Mouse (Mus musculus) spleen, adult 18-20 months (tissue): ENCODE data around the gene Gm28308.

Experiments
- DNase-seq, 2 experiments: peaks; one replicate each; pipeline ENCODE4 v3.0.0; 2022; ENCODE audit warnings: mixed read lengths in 2 of 2

Gene Gm28308

DNA sequence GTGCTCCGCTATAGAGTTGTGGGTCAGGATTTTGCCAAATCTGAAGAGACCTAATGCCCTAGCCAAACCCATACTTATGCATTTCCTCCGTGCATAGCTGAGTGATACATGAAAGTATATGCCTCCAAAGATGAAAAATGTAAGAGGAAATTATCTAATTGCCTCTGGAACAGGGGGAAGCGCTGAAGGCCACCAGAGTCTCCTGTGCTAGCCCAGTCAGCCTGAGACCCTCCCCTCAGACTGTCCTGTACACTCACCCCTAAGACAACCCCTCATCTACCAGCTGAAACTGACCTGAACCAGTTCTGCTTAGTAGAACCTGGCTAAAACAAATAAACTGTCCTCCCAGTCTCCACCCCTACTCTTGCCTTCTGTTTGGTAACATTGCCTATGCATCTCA, 32.4 kb downstream of the Gm28308 start:
- no peak for DNase-seq

DNA sequence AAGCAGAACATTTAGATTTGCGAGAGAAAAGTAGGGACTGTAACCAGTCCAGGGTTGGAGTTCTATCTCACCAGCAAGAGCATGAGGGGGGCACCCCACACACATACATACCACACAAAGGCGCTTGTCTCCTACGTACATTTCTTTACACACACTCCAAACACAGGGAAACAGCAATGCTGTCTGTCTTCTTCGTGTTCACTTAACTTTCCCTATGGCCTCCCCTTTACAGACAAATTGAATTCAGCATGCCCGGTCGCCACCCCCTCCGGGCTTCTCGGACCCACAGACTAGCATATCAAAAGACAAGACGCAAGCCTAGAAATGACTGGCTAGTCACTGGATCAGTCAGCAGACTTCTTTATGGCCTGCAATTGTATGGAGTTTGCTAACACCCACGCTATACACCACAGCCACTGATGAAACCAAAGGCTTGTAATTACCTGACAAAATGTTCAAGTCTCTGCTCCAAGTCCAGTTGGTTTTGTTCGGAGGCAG, 32.9 kb downstream of the Gm28308 start:
- DNase-seq = no peak

DNA sequence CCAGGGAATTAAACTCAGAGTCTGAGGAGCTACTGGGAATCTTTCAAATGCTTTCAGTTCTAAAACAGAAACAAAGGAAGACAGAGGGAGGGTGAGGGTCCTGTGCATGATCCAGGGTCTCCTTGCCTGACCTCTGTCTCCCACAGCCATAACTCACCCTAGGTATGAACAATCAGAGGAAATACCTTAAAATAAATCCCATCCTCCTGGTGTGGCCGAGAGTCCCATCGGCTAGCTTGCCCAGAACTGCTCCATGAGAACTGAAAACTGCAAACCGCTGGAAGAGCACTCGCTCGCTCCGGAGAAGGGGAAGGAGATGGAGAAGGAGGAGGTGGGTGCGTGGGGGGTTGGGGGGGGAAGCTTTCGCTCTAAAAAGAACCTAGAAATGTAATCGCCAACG, 33.4 kb downstream of the Gm28308 start:
- no peak for DNase-seq

DNA sequence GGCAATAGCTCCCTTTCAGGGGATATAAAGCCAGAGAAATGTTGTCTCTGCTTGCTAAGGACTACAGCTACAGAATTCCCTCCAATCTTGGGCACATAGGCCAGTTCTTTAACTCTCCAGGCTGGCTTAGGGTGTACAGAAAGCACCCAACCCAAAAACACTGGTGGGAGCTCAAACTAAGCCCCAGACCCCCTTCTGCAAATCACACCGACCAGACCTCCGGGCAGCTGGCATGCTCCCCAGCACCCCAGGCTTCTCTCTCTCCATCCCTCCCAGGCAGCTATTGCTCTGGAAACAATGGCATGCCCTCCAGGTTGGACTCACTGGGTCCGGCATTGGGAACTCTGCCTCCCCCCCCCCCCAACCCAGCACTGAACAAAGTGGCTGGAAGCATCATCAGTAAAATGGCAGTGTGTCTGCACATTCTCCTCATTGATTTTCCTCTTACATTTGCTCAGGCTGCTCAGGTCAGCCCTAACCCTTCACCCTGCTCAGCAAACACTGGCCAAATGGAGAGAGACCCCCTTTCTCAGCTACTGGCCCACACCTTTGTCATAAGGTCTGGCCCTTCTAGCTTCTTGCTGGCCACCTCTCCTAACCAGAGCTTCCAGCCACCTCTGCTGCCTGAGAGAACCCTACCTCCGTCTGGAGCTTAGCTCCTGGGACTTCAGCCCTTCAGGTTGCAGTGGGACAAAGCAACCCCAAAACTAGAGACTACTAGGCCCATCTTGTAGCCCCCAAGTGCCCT, 34.0 kb downstream of the Gm28308 start:
- DNase-seq = no peak

DNA sequence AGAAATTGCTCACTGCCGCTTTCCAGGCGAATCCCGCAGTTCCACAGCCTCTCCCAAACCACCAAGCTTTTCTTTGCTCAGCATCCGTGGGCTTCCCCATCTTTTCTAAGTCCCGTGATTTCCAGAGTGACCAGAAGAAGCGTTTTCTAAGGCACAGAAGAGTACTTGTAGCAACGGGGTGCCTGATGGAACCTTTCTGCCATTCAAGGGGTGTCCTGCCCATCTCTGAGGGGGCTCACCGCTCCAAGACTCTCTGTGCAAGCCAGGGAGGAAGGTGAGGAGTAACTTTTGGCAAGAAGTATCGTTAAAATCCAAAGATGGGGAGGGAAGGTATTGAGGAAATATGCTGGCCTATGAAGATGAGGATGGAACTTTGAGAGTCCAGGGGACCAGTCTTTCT, 35.3 kb downstream of the Gm28308 start:
- no peak for DNase-seq

DNA sequence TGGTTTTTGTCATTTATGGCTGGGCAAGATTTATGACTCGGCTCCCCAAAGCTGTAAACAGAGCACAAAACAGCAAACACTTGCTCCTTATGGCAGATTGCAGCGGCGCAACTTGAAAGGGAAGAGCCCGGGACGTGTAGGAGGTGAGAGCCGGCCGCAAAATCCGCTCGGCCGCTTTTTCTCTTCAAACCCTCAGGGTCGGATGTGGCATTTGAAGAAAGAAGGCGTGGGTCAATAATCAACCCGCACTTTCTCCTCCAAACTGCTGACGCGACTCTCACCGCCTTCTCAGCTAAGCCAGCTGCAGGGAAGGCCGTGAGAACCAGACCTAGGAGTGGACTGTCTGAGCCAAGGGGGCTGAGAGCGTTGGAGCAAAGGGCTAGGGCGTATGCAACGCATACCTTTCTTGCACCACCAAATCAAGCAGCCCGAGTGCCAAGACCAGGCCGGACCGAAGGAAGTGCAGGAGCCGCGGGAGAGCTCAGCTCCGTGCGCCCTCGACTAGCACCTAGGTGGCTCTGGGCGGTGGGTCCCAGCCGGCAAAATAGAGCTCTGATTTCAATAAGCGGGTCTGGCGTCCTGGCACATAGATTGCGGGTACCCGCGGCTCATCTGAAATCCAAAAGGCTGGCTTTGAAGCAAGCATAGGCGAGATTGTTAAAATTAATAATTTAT, 35.9 kb downstream of the Gm28308 start, which contains the start of gene 5730596B20Rik:
5730596B20Rik (plus strand) TSS at position 438 of the 675 bp plus-strand sequence.
- DNase-seq = no peak

DNA sequence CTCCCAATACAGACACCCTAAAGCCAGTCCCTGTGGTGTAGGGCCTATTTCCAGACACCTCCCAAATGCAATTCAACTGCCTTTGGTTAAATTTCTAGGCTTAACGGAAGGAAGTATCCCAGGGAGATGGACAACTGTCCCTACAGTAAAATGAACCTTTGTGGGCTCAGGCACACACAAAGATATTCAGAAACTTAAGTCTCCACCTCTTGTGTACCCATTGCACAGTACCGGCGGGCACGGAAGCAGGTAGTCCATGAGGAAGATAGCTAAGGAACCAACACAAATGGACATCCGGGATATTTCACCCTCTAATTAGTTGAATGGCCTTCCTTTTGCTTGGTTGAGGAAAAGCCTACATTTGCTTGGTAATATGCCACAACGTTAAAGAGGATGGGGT, 36.7 kb downstream of the Gm28308 start:
- DNase-seq = no peak

DNA sequence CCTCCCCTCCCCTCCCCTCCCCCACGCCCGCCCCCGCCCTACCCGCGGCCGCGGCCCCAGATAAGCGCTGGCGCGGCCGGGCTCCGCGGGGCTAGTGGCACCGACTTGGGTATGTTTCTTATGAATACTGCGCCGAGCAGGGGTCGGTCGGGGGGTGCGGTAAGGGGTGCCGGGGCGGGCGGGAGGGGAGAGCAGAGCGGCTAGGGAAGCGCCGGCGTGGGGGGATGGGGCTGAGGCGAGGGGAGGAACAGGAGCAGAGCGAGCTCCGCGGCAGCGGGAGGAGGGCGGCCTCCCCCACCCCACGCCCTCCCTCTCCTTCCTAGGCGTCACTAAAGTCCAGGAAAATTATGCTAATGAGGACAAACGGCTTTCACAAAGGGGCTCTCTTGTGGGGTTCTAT, 37.3 kb downstream of the Gm28308 start:
- no peak for DNase-seq

DNA sequence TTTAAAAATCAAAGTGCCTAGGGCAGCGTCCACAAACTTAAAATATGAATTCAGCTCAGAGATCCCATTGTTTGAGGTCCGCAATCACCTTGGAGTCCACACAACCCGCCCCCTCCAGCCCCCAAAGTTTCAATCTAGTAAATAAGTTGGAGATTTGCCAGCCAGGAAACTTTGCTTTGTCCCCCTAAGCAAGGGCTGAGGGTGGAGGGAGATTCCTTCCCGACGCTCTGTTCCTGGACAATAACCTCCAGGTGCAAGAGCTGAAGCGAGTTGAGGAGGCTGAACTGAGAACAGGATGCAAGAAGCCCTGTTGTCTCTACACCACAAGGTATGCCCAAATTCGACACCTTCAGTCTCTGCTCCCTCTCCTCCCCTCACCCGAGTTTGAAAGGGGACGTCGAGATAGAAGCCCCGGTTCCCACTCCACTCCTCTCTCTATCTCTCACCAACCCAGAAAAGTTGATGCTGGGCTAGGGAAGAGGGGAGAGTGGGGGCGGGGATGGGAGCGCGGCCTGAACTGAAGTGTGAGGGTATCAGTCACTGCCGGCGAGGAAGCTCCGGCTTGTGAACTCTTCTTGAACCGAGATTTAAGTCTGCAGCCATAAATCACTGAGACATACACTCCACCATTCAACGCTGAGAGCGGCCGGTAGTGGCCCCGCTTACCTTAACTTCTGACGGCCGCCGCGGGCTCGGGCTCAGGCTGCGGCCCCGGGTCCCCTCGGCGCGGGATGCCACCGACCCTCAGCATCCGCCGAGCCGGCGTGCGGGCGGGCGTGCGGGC, 38.0 kb downstream of the Gm28308 start:
- no peak for DNase-seq

DNA sequence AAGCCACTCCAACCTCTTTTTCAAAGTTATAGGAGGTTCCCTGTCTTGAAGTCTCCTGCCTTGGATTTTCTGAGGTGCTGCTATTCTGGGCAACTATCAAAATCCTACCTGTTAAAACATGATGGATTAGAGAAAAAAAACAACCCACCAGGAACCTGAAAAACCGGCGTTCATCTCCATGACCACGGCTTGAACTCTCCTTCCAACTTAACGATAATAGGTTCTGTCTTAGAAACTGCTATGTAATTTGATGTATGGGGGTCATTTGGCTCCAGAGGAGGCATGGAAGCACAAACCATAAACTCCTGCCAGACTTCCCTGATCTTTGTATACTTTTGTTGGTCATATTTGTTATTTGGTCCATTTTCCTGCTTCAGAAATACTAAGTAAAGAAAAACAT, 39.5 kb downstream of the Gm28308 start:
- DNase-seq = no peak

DNA sequence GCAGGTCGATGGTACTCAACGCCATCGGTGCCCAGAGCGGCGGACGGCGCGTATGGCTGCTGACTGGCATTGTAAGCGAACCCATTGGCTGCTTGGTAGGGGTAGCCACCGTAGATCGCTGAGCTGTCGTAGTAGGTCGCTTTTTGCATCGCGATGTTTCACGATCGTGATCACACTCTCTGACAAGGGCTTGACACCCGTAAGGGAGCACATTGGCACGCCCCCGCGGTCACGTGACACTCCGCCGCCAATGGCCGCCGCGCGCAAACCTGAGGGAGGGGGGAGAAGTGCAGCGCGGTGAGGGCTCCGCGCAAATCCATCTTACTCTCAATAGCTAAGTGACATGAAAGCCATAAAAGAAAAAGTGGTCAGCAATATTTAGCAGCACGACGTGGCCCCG, 40.6 kb downstream of the Gm28308 start:
- no peak for DNase-seq

DNA sequence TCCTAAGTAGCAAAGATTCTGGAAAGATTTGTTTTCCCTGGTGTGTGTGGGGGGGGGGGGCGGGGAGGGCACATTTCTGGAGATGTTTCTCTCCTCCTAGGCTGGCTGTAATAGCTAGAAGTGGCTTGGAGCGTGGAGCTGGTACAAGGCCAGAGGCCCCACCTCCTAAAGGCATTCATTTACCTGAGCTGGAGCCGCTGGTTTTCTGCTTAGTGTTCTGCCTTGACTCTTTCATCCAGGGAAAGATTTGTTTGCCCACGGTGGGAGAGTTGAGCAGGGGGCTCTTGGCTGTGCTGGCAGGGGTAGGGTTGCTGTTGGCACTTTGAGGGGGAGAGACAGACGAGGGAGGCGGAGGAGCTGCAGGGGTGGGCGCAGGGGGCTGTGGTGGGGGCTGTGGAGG, 41.2 kb downstream of the Gm28308 start:
- no peak for DNase-seq

DNA sequence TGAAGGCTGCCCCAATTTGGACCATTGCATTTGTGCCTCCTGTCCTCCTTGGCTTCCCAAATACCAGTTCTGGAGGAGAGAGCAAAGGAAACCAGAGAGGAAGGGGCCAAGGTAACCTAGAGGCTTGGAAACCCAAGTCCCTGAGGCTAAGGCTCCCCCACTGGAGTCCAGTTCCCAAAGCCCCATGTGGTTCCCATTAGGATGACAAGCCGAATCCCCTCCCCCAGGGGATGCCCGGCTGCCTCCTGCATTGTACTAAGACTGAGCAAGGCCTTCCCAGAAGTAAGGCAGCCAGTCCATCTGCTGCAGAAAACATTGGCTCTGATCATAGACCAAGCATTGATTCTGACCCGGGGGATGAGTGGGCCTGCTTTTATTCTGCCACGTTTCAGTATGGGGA, 41.8 kb downstream of the Gm28308 start:
- no peak for DNase-seq

DNA sequence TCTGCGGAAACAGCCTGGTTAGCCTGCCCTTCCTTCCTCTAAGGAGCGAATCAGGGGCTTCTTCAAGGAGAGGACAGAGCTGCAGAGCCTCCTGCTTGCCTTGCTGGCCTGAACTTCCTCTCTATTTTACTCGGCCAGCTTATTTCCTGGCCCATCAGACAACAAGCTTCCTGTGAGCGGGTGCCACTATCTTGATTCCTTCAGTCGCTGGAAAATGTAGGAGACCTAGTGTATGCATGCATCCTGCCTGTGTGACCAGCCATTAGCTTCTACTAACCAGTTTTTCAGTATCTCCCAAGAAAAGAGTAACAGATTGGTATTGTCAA, 42.3 kb downstream of the Gm28308 start:
- DNase-seq = no peak

DNA sequence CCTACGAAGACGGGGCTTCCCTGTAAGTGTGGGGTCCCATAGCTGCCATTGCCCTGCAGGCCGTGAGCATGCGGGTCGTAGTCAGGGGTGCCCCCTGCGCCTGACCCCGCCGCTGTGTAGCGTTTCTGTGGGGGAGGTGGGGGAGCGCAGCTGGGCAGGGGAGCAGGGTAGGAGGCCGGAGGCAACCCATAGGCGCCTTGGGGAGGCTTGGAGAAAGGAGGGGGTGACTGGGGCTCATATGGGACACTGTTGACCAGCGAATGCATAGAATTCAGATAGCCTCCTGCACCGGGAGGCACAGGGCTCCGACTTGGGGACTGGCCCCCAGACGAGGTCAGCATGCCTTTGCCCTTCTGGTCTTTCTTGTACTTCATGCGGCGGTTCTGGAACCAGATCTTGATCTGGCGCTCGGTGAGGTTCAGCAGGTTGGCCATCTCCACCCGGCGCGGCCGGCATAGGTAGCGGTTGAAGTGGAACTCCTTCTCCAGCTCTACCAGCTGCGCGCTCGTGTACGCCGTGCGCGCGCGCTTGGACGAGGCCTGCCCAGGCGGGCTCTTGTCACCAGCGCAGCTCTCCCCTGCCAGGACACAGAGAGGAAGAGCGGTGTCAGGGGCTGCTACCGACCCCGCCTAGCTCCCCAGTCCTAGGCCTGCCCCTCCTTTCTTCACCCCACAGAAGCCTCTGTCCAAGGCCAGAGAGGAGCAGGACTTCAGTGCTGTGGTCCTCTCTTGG, 42.8 kb downstream of the Gm28308 start:
- DNase-seq = no peak

DNA sequence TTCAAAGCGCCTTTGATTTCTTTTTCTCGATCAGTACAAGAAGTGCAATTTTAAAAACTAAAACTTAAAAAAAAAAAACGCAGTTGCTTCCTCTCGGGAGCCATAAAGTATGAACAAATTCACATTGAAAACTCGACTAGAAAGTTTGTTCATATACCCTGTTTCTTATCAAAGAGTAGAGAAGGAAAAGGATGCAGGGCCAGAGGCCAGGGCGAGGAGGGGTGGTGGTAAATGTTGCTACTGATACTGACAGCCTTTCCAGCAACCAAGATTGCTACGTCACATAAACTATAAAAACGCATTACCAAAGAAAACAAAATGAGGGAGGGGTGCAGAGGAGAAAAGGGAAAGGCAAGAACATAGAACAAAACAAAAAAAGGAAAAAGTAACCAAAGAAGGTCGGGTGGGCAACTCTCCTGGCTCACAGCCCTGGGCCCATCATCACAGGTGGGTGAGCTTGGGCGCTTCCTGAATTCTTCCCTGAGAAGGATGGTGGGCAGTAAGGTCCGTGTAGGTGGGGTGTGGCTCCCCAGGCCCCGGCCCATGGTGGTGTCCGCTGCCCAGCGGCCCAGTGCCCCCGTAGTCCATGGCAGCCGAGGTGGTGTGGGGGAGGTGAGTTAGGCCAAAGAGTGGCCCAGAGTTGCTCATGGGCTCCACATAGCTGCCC, 43.5 kb downstream of the Gm28308 start:
- DNase-seq = no peak

DNA sequence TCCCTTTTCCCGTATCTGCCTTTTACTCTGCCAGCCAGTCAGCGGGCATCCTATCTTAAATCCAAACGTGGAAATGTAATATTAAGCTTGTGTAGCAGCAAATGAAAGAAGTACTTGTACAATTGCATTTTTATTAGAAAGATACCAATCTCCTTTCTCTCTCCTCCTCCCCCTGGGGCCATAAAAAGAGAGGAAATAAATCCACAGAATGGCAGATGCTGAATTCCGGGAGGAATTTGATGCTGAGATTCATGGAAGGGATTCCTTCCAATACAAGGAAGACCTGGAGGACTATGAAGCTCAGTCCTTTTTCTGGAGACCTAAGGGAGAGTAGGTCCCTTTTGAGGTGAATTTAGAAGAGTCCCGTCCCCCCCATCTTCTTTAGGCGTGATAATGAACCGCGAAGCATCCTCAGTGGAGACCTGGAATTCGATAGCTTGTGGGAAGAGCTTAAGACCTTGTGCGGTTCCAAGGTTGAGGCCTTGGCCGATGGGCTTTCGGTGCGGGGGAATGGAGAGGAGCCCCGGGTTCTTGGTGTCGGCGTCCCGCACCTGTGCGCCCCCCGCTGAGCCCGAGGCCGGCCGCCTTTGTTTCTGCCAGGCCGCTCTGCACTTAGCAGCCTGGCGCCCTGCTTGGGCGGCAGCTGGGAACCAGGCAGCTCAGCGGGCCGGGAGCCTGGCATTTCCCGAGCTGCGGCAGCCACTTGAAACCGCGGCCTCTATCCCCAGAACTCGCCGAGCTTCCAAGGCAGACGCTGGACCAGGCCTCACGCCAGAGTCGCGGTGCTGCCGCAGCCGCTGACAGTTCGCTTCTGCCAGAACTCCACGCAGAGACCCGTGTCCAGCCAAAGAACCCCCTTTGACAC, 44.7 kb downstream of the Gm28308 start:
- DNase-seq = no peak

DNA sequence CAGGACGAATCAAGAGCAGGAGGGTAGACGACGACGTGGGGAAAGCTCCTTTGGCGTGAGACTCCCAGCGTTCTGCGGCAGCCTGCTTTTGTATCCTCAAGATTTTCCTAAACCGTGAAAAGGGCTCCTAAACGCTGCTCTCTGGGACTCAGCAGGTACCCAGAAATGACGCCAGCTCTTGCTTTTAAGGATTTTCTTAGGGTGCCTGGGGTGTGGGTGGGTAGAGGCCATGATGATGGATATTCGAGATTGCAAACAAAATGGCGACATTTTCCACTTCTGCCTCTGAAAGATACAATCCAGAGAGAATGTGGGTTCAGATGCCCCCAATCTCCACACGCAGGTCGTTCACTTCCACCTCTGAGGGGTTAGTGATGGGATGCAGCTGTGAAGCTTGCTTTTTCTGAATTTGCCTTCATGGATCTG, 45.4 kb downstream of the Gm28308 start:
- DNase-seq = no peak

DNA sequence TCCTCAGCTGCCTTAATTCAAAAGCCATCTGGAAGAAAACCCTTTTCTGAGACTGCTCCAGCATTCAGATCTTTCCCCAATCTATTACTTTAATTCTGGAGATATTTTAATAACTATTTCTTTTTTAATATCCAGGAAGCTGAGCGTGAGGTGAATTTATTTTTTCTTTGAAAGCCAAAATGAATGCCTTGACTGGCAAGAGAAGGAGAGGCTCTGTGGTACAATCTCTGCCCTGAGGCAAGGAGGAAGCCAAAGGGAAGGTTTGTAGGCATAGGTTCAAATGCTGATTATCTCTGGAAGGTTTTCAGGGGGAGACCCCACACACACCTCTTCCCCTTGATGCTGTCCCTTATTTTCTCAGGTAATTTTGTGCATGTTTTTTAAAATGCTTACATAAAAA, 46.0 kb downstream of the Gm28308 start:
- DNase-seq = no peak

DNA sequence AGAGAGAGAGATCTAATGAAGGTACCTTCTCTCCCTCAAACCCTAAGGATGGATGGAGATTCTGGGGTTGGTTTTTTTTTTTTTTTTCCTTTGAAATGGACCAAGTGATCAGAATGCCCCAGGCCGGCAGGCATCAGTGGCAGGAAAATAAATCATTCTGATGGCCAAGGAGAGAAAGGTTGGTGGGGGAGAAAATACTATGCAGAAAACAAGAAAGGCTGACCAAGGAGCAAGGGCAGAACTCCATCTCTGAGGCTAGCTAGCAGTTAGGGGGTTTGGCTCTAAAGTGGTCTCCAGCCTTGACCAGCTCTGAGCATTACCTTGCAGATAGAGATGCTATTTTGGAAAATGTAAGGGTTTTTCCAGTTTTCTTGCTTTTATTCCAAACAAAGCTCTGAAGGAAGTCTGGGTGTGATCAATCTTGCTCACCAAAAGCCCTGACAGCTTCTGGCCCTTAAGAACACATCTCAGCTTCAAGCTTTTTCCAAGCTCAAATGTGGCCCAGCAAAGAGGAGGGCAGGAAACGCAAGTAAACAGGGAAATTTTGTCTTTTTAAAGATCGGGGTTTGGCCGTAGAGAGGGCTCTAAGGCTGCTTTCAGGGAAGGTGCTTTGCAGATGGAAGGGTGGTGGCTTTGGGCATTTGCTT, 46.6 kb downstream of the Gm28308 start:
- DNase-seq = no peak
